In genomic region chr6:4602012-4602411, GRCm38 (mm10) we compare ENCODE assay signal across 8 mouse cellular contexts. TPM values are rescaled to one million over a fixed set of nuclear protein-coding genes. Genes with fewer than 3 reads are reported as not detected.
DNase-seq lines count a peak whose midpoint lies in the region; ATAC-seq and TF ChIP-seq lines count a peak whose summit lies in the region.

No protein-coding gene starts in this region.

- no peak overlapping the region for H3K9ac ChIP-seq in embryonic facial prominence, embryonic 12.5 days
- H3K9ac ChIP-seq in intestine, embryonic 14.5 days (ENCODE audit: low read length): peak overlapping the region; percentile 94
- no peak overlapping the region for H3K9ac ChIP-seq in midbrain, postnatal 0 days (replicated peaks; ENCODE audit: low read length, poor library complexity, severe bottlenecking)

- peaks cover 28% of the 10 kb centered on the region for H3K4me1 ChIP-seq in embryonic facial prominence, embryonic 12.5 days
- H3K4me1 ChIP-seq in intestine, embryonic 14.5 days (replicated peaks; ENCODE audit: control insufficient read depth, insufficient read depth, low read length): peaks cover 22% of the 10 kb centered on the region
- peaks cover 7% of the 10 kb centered on the region for H3K4me1 ChIP-seq in midbrain, postnatal 0 days (ENCODE audit: insufficient read depth, low read length)

- H3K4me3 ChIP-seq in layer of hippocampus, adult 2 months: peak overlapping the region; percentile 81
- peak overlapping the region; percentile 73 for H3K4me3 ChIP-seq in embryonic facial prominence, embryonic 12.5 days
- peak overlapping the region; percentile 74 for H3K4me3 ChIP-seq in intestine, embryonic 14.5 days (ENCODE audit: low read depth, low read length)
- peak overlapping the region; percentile 78 for H3K4me3 ChIP-seq in midbrain, postnatal 0 days (ENCODE audit: low read depth, low read length)

- intact Hi-C loops in left cerebral cortex, postnatal 36 days (cut with DNase I): loop anchor here (5.0 kb wide), 2 partner anchors 145 to 300 kb away; partner anchors contain the start of genes Peg10, Ppp1r9a and Sgce

- no peak for ATAC-seq in embryonic facial prominence, embryonic 12.5 days (ENCODE audit: insufficient number of reproducible peaks, insufficient read depth, low FRiP score, low TSS enrichment)
- ATAC-seq in intestine, embryonic 14.5 days (replicated peaks; ENCODE audit: low FRiP score, low TSS enrichment, low read depth): no peak
- no peak for ATAC-seq in midbrain, postnatal 0 days (ENCODE audit: low FRiP score)
- ATAC-seq in granulocyte monocyte progenitor cell, adult 5-6 weeks (replicated peaks; ENCODE audit: poor library complexity, severe bottlenecking): no peak

- WGBS in embryonic facial prominence, embryonic 12.5 days: 47% methylated on average over 5 of the region's 5 CpGs
- WGBS in intestine, embryonic 14.5 days: 66% methylated on average over 5 of the region's 5 CpGs
- WGBS in midbrain, postnatal 0 days: 70% methylated on average over 5 of the region's 5 CpGs

- H3K4me2 ChIP-seq in embryonic facial prominence, embryonic 12.5 days (replicated peaks): peak overlapping the region; percentile 76
- peak overlapping the region; percentile 88 for H3K4me2 ChIP-seq in intestine, embryonic 14.5 days (ENCODE audit: low read length)
- peak overlapping the region; percentile 95 for H3K4me2 ChIP-seq in midbrain, postnatal 0 days (ENCODE audit: low read depth, low read length, poor library complexity, severe bottlenecking)

- H3K27me3 ChIP-seq in embryonic facial prominence, embryonic 12.5 days: no peaks in the 10 kb centered on the region
- no peaks in the 10 kb centered on the region for H3K27me3 ChIP-seq in intestine, embryonic 14.5 days (replicated peaks; ENCODE audit: control insufficient read depth, insufficient read depth, low read length)
- H3K27me3 ChIP-seq in midbrain, postnatal 0 days (ENCODE audit: insufficient read depth, low read length): no peaks in the 10 kb centered on the region

- no peaks in the 10 kb centered on the region for H3K36me3 ChIP-seq in embryonic facial prominence, embryonic 12.5 days
- H3K36me3 ChIP-seq in intestine, embryonic 14.5 days (ENCODE audit: control insufficient read depth, insufficient read depth, low read length): no peaks in the 10 kb centered on the region
- H3K36me3 ChIP-seq in midbrain, postnatal 0 days (ENCODE audit: insufficient read depth, low read length): no peaks in the 10 kb centered on the region

- no peaks in the 10 kb centered on the region for H3K9me3 ChIP-seq in embryonic facial prominence, embryonic 12.5 days
- H3K9me3 ChIP-seq in intestine, embryonic 14.5 days (ENCODE audit: control insufficient read depth, low read length): no peaks in the 10 kb centered on the region
- H3K9me3 ChIP-seq in midbrain, postnatal 0 days (ENCODE audit: low read length): no peaks in the 10 kb centered on the region

- DNase-seq in layer of hippocampus, adult 2 months (ENCODE audit: low spot score in 2 of 2): no peak
- DNase-seq in layer of hippocampus, postnatal 14 days (ENCODE audit: low spot score in 2 of 2): no peak
- DNase-seq in intestine, embryonic 14.5 days (ENCODE audit: low spot score): no peak
- no peak for DNase-seq in midbrain, postnatal 0 days (ENCODE audit: low spot score)
- no peak for DNase-seq in urinary bladder, postnatal 14 days (ENCODE audit: low spot score)
- no peak for DNase-seq in left cerebral cortex, postnatal 36 days (ENCODE audit: low spot score in 2 of 2)

- no peak for TF ChIP-seq CTCF in layer of hippocampus, adult 2 months (conservative IDR thresholded peaks at IDR 0.05)
- no peak for TF ChIP-seq CTCF in midbrain, postnatal 0 days (IDR thresholded peaks at IDR 0.05)

- H3K27ac ChIP-seq in layer of hippocampus, adult 2 months: peak overlapping the region; percentile 99
- H3K27ac ChIP-seq in embryonic facial prominence, embryonic 12.5 days: no peak overlapping the region
- peak overlapping the region; percentile 88 for H3K27ac ChIP-seq in intestine, embryonic 14.5 days (ENCODE audit: low read depth)
- no peak overlapping the region; the same call in 1 of the 2 replicates for H3K27ac ChIP-seq in midbrain, postnatal 0 days (ENCODE audit: low read depth, low read length)

RNA-seq across cellular contexts. Expression of gene Casd1, which starts 1.4 kb away (rescaled TPM):
- 10 to 100 TPM; 48.8 to 49.5 TPM for total RNA-seq in layer of hippocampus, adult 2 months (2021)
- total RNA-seq in layer of hippocampus, postnatal 14 days (2021): 10 to 100 TPM; 44.8 to 47.4 TPM
- 42.7 and 44.1 TPM in 2 replicates for polyA plus RNA-seq in embryonic facial prominence, embryonic 12.5 days (2016; fragmentation: Nextera tagmentation; extraction: Ambion mirVana)
- polyA plus RNA-seq in intestine, embryonic 14.5 days (2014; fragmentation: Nextera tagmentation; extraction: Ambion mirVana): 31.4 and 34.1 TPM in 2 replicates
- total RNA-seq in midbrain, postnatal 0 days (2014; rRNA removed): 93.6 and 123 TPM in 2 replicates
- 42.1 and 44.7 TPM in 2 replicates for polyA plus RNA-seq in midbrain, postnatal 0 days (2015; fragmentation: Nextera tagmentation; extraction: Ambion mirVana)
- total RNA-seq in granulocyte monocyte progenitor cell, adult 5-6 weeks (2014; fragmentation: Nextera tagmentation): 28.5 TPM in 2 replicates
- total RNA-seq in granulocyte monocyte progenitor cell, adult 5-6 weeks (2017): 40.8 and 48.0 TPM in 2 replicates
- 10 to 100 TPM; 47.4 to 51.7 TPM for total RNA-seq in left cerebral cortex, postnatal 36 days (2021)

Comparison
In these comparisons a context has a peak if more than half of its experiments do, and no peak if none do; other contexts are left out.
1. H3K27ac ChIP-seq: peak in layer of hippocampus, adult 2 months (single experiment) and intestine, embryonic 14.5 days (single experiment); none in embryonic facial prominence, embryonic 12.5 days (single experiment) and midbrain, postnatal 0 days (single experiment).
2. Peak in every context shown above with its lines, with median percentiles within 50 percentile points of each other: H3K4me3 ChIP-seq and H3K4me2 ChIP-seq.